Mouse (Mus musculus) thymus, adult 2 months (tissue): ENCODE data around the gene Igsf11.

Experiments
- CTCF ChIP-seq: fragments of 200-500 bp; IDR thresholded peaks from 2 replicates; pipeline ENCODE4 v1.5.1; 2012; ENCODE audit warnings: mild to moderate bottlenecking, control low read depth, low read length, moderate library complexity, borderline replicate concordance; ENCODE audit not compliant: control insufficient read depth, poor library complexity, insufficient read depth; ENCODE audit errors: extremely low read depth
- POLR2A ChIP-seq: fragments of 200-500 bp; IDR thresholded peaks from 2 replicates; pipeline ENCODE4 v1.6.1; 2012; ENCODE audit warnings: mild to moderate bottlenecking, low read length, control low read depth, moderate library complexity; ENCODE audit not compliant: control insufficient read depth, poor library complexity, insufficient read depth; ENCODE audit errors: extremely low read depth

- TF ChIP-seq CTCF (no peak), POLR2A (no peak)
These were observed 161.3 kb downstream of the Igsf11 start for GRCm38 (mm10) chr16:39053779-39054178.
